Mouse (Mus musculus) limb, embryonic 11.5 days (tissue): ENCODE results near the gene Dpyd. TPM values are rescaled to one million over a fixed set of nuclear protein-coding genes. Genes with fewer than 3 reads are reported as not detected.

Experiments used
- ATAC-seq: fragments of 200-750 bp; cut with Nextera tagmentation; 2 replicates; pipeline ENCODE4 v1.8.0; 2017; ENCODE audit warnings: low read depth; ENCODE audit not compliant: insufficient number of reproducible peaks, low FRiP score, low TSS enrichment
- DNase-seq: peaks from one replicate; pipeline ENCODE4 v3.0.0-alpha.2; 2015; ENCODE audit warnings: low spot score
- H3K27ac ChIP-seq: fragments of 300-500 bp; sonication (generic); replicated peaks from 2 replicates; pipeline ENCODE4 v1.5.1; 2014; ENCODE audit warnings: low read depth, mild to moderate bottlenecking, low read length
- H3K27me3 ChIP-seq: fragments of 300-500 bp; sonication (generic); 2 replicates; pipeline ENCODE4 v1.6.1; 2014; ENCODE audit warnings: mild to moderate bottlenecking, low read length, mixed read lengths; ENCODE audit not compliant: control insufficient read depth, insufficient read depth
- H3K36me3 ChIP-seq: fragments of 300-500 bp; sonication (generic); 2 replicates; pipeline ENCODE4 v1.6.1; 2014; ENCODE audit warnings: mild to moderate bottlenecking, low read length, moderate library complexity, mixed read lengths; ENCODE audit not compliant: control insufficient read depth, insufficient read depth
- H3K4me1 ChIP-seq: fragments of 300-500 bp; sonication (generic); 2 replicates; pipeline ENCODE4 v1.6.1; 2014; ENCODE audit warnings: low read length, mixed read lengths; ENCODE audit not compliant: control insufficient read depth, insufficient read depth
- H3K4me2 ChIP-seq: fragments of 300-500 bp; sonication (generic); 2 replicates; pipeline ENCODE4 v1.6.1; 2014; ENCODE audit warnings: low read depth, mild to moderate bottlenecking, moderate library complexity; ENCODE audit not compliant: severe bottlenecking
- H3K4me3 ChIP-seq: fragments of 300-500 bp; sonication (generic); 2 replicates; pipeline ENCODE4 v1.5.1; 2014; ENCODE audit warnings: low read depth, low read length
- H3K9ac ChIP-seq: fragments of 300-500 bp; sonication (generic); 2 replicates; pipeline ENCODE4 v1.6.1; 2014; ENCODE audit warnings: mild to moderate bottlenecking, low read length
- H3K9me3 ChIP-seq: fragments of 300-500 bp; sonication (generic); 2 replicates; pipeline ENCODE4 v1.6.1; 2016; ENCODE audit warnings: low read length; ENCODE audit not compliant: control insufficient read depth
- WGBS: fragments of 180-500 bp; shearing (Covaris S2); extraction: QIAGEN DNeasy Blood & Tissue Kit; methylation state at CpG from one replicate; pipeline ENCODE4 v1.1.7; 2014; 5-methylcytosine and 5-hydroxymethylcytosine counted together
- polyA plus RNA-seq: library from polyadenylated mRNA; unstranded; fragments of >200 nt; fragmentation: Nextera tagmentation; extraction: Ambion mirVana; gene quantifications from 2 replicates; pipeline ENCODE4 v1.2.1, GENCODE M21; 2014

Dpyd gene
- polyA plus RNA-seq, 1 experiment from 2014 or later, result 7.4 TPM

- WGBS, result 81% methylated on average over 2 of the region's 2 CpGs
- DNase-seq (no peak), ATAC-seq (no peak)
- H3K27ac ChIP-seq, result no peak overlapping the region
- no peaks in the 10 kb centered on the region for H3K27me3 ChIP-seq
- H3K4me2 ChIP-seq, result no peak overlapping the region
- no peaks in the 10 kb centered on the region for H3K36me3 ChIP-seq
- H3K9me3 ChIP-seq, result no peaks in the 10 kb centered on the region
- no peak overlapping the region for H3K9ac ChIP-seq
- no peak overlapping the region for H3K4me3 ChIP-seq
- H3K4me1 ChIP-seq, result no peaks in the 10 kb centered on the region
These were observed 713.3 kb downstream of the Dpyd start for GRCm38 (mm10) chr3:119275241-119275640.

- WGBS, result 84% methylated on average over 2 of the region's 2 CpGs
- Histone ChIP-seq H3K27me3 (no peaks in the 10 kb centered on the region), H3K9me3 (no peaks in the 10 kb centered on the region), H3K36me3 (no peaks in the 10 kb centered on the region), H3K4me3 (no peak overlapping the region), H3K9ac (no peak overlapping the region), H3K4me1 (no peaks in the 10 kb centered on the region), H3K4me2 (no peak overlapping the region), H3K27ac (no peak overlapping the region)
- DNase-seq (no peak), ATAC-seq (no peak)
These were observed 718.7 kb downstream of the Dpyd start for GRCm38 (mm10) chr3:119280671-119281070.

GRCm38 (mm10) chr3:119314693-119315092, 752.8 kb downstream of the Dpyd start:
- Histone ChIP-seq H3K9me3 (no peaks in the 10 kb centered on the region), H3K27ac (no peak overlapping the region), H3K4me3 (no peak overlapping the region), H3K9ac (no peak overlapping the region), H3K27me3 (no peaks in the 10 kb centered on the region), H3K36me3 (no peaks in the 10 kb centered on the region), H3K4me1 (no peaks in the 10 kb centered on the region), H3K4me2 (no peak overlapping the region)
- ATAC-seq (no peak), DNase-seq (no peak)
- WGBS, result 84% methylated on average over 3 of the region's 3 CpGs

GRCm38 (mm10) chr3:119329063-119329462, 767.1 kb downstream of the Dpyd start:
- Histone ChIP-seq H3K36me3 (no peaks in the 10 kb centered on the region), H3K27ac (no peak overlapping the region), H3K9ac (no peak overlapping the region), H3K4me2 (no peak overlapping the region), H3K4me1 (no peaks in the 10 kb centered on the region), H3K9me3 (no peaks in the 10 kb centered on the region), H3K27me3 (no peaks in the 10 kb centered on the region), H3K4me3 (no peak overlapping the region)
- DNase-seq (no peak), ATAC-seq (no peak)
- 85% methylated on average over 7 of the region's 7 CpGs for WGBS

- ATAC-seq (no peak), DNase-seq (no peak)
- Histone ChIP-seq H3K27ac (no peak overlapping the region), H3K9me3 (no peaks in the 10 kb centered on the region), H3K4me1 (no peaks in the 10 kb centered on the region), H3K27me3 (no peaks in the 10 kb centered on the region), H3K36me3 (no peaks in the 10 kb centered on the region), H3K9ac (no peak overlapping the region), H3K4me2 (no peak overlapping the region), H3K4me3 (no peak overlapping the region)
- 66% methylated on average over 7 of the region's 7 CpGs for WGBS
These were observed 771.7 kb downstream of the Dpyd start for GRCm38 (mm10) chr3:119333335-119334305.

- 91% methylated on average over 13 of the region's 13 CpGs for WGBS
- no peak overlapping the region for H3K4me3 ChIP-seq
- no peak overlapping the region for H3K27ac ChIP-seq
- no peak overlapping the region for H3K4me2 ChIP-seq
- no peaks in the 10 kb centered on the region for H3K9me3 ChIP-seq
- ATAC-seq (no peak), DNase-seq (no peak)
- H3K36me3 ChIP-seq, result no peaks in the 10 kb centered on the region
- H3K9ac ChIP-seq, result no peak overlapping the region
- no peaks in the 10 kb centered on the region for H3K27me3 ChIP-seq
- H3K4me1 ChIP-seq, result no peaks in the 10 kb centered on the region
These were observed 799.8 kb downstream of the Dpyd start for GRCm38 (mm10) chr3:119361555-119362385.

GRCm38 (mm10) chr3:119362392-119362791, 800.5 kb downstream of the Dpyd start:
- H3K27me3 ChIP-seq, result no peaks in the 10 kb centered on the region
- H3K9ac ChIP-seq, result no peak overlapping the region
- no peak overlapping the region for H3K27ac ChIP-seq
- H3K9me3 ChIP-seq, result no peaks in the 10 kb centered on the region
- no peak overlapping the region for H3K4me3 ChIP-seq
- no peaks in the 10 kb centered on the region for H3K4me1 ChIP-seq
- WGBS, result 87% methylated on average over 3 of the region's 3 CpGs
- H3K36me3 ChIP-seq, result no peaks in the 10 kb centered on the region
- H3K4me2 ChIP-seq, result no peak overlapping the region
- DNase-seq, result no peak
- no peak for ATAC-seq

GRCm38 (mm10) chr3:119368931-119369330, 807.0 kb downstream of the Dpyd start:
- Histone ChIP-seq H3K27me3 (no peaks in the 10 kb centered on the region), H3K4me2 (no peak overlapping the region), H3K36me3 (no peaks in the 10 kb centered on the region), H3K4me3 (no peak overlapping the region), H3K4me1 (no peaks in the 10 kb centered on the region), H3K9me3 (no peaks in the 10 kb centered on the region), H3K27ac (no peak overlapping the region), H3K9ac (no peak overlapping the region)
- no peak for DNase-seq
- 61% methylated on average over 2 of the region's 2 CpGs for WGBS
- ATAC-seq, result no peak
